Mouse (Mus musculus) midbrain, postnatal 0 days (tissue): ENCODE data around the gene BC030500. TPM values are rescaled to one million over a fixed set of nuclear protein-coding genes. Genes with fewer than 3 reads are reported as not detected.
A peak's percentile ranks its signal among the peaks of the same experiment; 100 is the strongest.

Source experiments
- ATAC-seq: fragments of 200-750 bp; cut with Nextera tagmentation; 2 replicates; pipeline ENCODE4 v1.8.0; 2017; ENCODE audit warnings: moderate number of reproducible peaks, mild to moderate bottlenecking, moderate TSS enrichment, moderate library complexity; ENCODE audit not compliant: low FRiP score
- DNase-seq: peaks from one replicate; pipeline ENCODE4 v3.0.0-alpha.2; 2015; ENCODE audit warnings: low spot score
- H3K27ac ChIP-seq: fragments of 300-500 bp; sonication (generic); 2 replicates; pipeline ENCODE4 v1.5.1; 2014; ENCODE audit warnings: low read depth, mild to moderate bottlenecking, low read length, mixed read lengths
- H3K27me3 ChIP-seq: fragments of 300-500 bp; sonication (generic); 2 replicates; pipeline ENCODE4 v1.6.1; 2014; ENCODE audit warnings: low read length, control low read depth, mixed read lengths; ENCODE audit not compliant: insufficient read depth
- H3K36me3 ChIP-seq: fragments of 300-500 bp; sonication (generic); 2 replicates; pipeline ENCODE4 v1.6.1; 2014; ENCODE audit warnings: low read length, control low read depth, mixed read lengths; ENCODE audit not compliant: insufficient read depth
- H3K4me1 ChIP-seq: fragments of 300-500 bp; sonication (generic); 2 replicates; pipeline ENCODE4 v1.6.1; 2014; ENCODE audit warnings: mild to moderate bottlenecking, control low read depth, antibody characterized with exemption, low read length, mixed read lengths; ENCODE audit not compliant: insufficient read depth
- H3K4me2 ChIP-seq: fragments of 300-500 bp; sonication (generic); 2 replicates; pipeline ENCODE4 v1.6.1; 2014; ENCODE audit warnings: low read depth, mild to moderate bottlenecking, low read length, mixed read lengths; ENCODE audit not compliant: poor library complexity, severe bottlenecking
- H3K4me3 ChIP-seq: fragments of 300-500 bp; sonication (generic); 2 replicates; pipeline ENCODE4 v1.5.1; 2014; ENCODE audit warnings: low read depth, mild to moderate bottlenecking, low read length, moderate library complexity
- H3K9ac ChIP-seq: fragments of 300-500 bp; sonication (generic); replicated peaks from 2 replicates; pipeline ENCODE4 v1.6.1; 2014; ENCODE audit warnings: mild to moderate bottlenecking, low read length, moderate library complexity, mixed read lengths; ENCODE audit not compliant: poor library complexity, severe bottlenecking
- H3K9me3 ChIP-seq: fragments of 300-500 bp; sonication (generic); 2 replicates; pipeline ENCODE4 v1.6.1; 2016; ENCODE audit warnings: low read length, control low read depth
- CTCF ChIP-seq: IDR thresholded peaks from 2 replicates; pipeline ENCODE4 v1.5.1; 2016; ENCODE audit warnings: antibody characterized with exemption, mild to moderate bottlenecking
- WGBS: fragments of 180-500 bp; shearing (Covaris S2); extraction: QIAGEN DNeasy Blood & Tissue Kit; methylation state at CpG from one replicate; pipeline ENCODE4 v1.1.7; 2014; 5-methylcytosine and 5-hydroxymethylcytosine counted together
- polyA plus RNA-seq: library from polyadenylated mRNA; unstranded; fragments of >200 nt; fragmentation: Nextera tagmentation; extraction: Ambion mirVana; gene quantifications from 2 replicates; pipeline ENCODE4 v1.2.1, GENCODE M21; 2015
- total RNA-seq: library from RNA; depleted of rRNA; stranded (reverse); fragments of >200 nt; gene quantifications from 2 replicates; pipeline ENCODE4 v1.2.3, GENCODE M21; 2014; rRNA removed

Gene BC030500
- total RNA-seq (15.5 and 17.3 TPM in 2 replicates), polyA plus RNA-seq (14.6 and 16.9 TPM in 2 replicates)

DNA sequence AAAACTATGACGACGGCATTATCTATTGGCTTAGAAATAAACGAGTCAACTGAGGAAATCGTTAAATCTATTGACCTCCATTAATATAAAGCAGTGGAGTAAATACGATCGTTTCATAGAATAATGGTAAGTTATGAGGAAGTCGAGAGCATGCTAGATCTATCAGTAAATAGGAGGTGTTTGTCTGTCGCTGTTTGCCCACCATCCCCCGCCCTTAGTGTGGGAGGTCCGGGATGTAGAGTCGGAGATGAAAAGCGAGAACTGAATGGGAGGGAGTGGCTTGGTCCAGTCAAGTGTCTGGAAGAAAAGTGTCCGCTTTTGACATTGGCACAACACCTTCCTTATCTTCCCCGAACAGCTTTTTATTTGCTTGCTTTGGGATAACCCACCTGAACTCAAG is at the start of gene BC030500:
Gene BC030500, plus strand, starts transcription at position 79 of the 400 bp plus-strand sequence.
- no peaks in the 10 kb centered on the region for H3K27me3 ChIP-seq
- no peaks in the 10 kb centered on the region for H3K9me3 ChIP-seq
- DNase-seq (no peak), ATAC-seq (no peak)
- peak within 1 kb of the TSS; percentile 80 for H3K27ac ChIP-seq
- no peaks in the 10 kb centered on the region for H3K4me1 ChIP-seq
- WGBS: 6% methylated on average over 14 of the region's 14 CpGs
- no peaks in the 10 kb centered on the region for H3K36me3 ChIP-seq
- no peak for TF ChIP-seq CTCF
- peak within 1 kb of the TSS; percentile 81 for H3K4me2 ChIP-seq
- H3K4me3 ChIP-seq: peak within 1 kb of the TSS; percentile 70
- peak within 1 kb of the TSS; percentile 80 for H3K9ac ChIP-seq

DNA sequence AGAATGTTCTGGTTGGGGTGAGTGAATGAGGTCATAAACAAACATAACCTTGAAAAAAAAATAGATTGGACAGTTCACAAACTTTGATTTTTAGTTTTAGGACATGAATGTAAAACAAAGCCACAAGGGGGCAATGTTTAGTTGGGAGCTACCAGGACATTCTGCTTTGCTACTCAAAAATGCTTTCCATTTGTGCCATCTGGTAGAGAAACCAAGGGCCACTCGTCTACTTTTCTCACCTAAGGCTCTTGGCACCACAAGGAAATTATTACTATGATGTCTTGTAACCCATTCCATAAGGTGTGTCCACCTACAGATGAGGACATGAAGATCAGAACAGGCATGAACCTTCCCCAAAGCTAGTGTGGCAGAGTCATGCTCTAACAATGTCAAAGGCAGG is 25.1 kb upstream of the BC030500 start:
- H3K27ac ChIP-seq: no peak overlapping the region
- no peak overlapping the region for H3K4me3 ChIP-seq
- peak; percentile 52 for TF ChIP-seq CTCF
- no peak overlapping the region for H3K4me2 ChIP-seq
- H3K27me3 ChIP-seq: no peaks in the 10 kb centered on the region
- ATAC-seq (no peak), DNase-seq (peak; percentile 30)
- no peaks in the 10 kb centered on the region for H3K4me1 ChIP-seq
- no peaks in the 10 kb centered on the region for H3K36me3 ChIP-seq
- no peak overlapping the region for H3K9ac ChIP-seq
- WGBS: 10% methylated on average over 1 of the region's 1 CpGs
- H3K9me3 ChIP-seq: no peaks in the 10 kb centered on the region

DNA sequence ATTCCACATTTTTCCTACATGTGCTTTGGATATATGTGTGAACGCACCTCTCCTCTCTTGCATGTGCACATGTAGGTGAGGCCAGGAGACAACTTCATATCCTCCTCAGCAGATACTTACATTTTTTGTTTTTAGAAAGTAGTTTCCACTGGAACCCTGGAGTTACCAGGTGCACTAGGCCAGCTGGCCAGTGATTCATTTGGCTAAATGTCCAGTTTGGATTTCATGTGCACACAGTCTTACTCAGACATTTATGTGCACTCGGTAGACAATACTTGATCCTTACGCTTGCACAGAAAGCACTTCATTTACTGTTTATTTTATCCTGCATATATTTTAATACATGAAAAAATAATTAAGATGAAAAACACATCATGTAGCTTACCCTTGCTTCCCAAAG is 21.0 kb upstream of the BC030500 start:
- Histone ChIP-seq H3K27ac (no peak overlapping the region), H3K4me3 (no peak overlapping the region), H3K27me3 (no peaks in the 10 kb centered on the region), H3K9ac (no peak overlapping the region), H3K36me3 (no peaks in the 10 kb centered on the region), H3K9me3 (no peaks in the 10 kb centered on the region), H3K4me1 (no peaks in the 10 kb centered on the region), H3K4me2 (no peak overlapping the region)
- ATAC-seq (no peak), DNase-seq (no peak)
- no peak for TF ChIP-seq CTCF
- 91% methylated on average over 3 of the region's 3 CpGs for WGBS

DNA sequence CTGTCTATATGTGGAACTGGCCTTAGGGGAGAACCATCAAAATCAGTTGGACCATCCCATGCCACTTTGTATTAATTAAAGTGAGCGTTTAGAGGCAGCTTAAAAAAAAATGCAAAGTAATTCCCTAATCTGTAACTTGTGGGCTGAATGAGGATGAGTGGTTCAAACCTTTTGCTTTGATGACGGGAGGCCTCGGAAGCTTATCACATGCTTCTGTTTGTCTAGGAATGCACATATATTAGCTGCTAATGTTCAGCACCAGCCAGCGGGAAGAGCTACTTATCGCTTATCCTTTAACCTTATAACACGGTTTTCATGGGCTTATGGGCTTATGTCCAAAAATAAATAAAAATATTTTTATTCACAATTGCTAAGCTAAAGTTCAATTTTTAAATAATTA is 15.6 kb upstream of the BC030500 start:
- no peak for DNase-seq
- no peaks in the 10 kb centered on the region for H3K4me1 ChIP-seq
- H3K4me3 ChIP-seq: no peak overlapping the region
- H3K9me3 ChIP-seq: no peaks in the 10 kb centered on the region
- no peak for ATAC-seq
- H3K36me3 ChIP-seq: no peaks in the 10 kb centered on the region
- no peak overlapping the region for H3K4me2 ChIP-seq
- no peaks in the 10 kb centered on the region for H3K27me3 ChIP-seq
- no peak overlapping the region for H3K9ac ChIP-seq
- H3K27ac ChIP-seq: no peak overlapping the region
- TF ChIP-seq CTCF: no peak
- 37% methylated on average over 6 of the region's 6 CpGs for WGBS

DNA sequence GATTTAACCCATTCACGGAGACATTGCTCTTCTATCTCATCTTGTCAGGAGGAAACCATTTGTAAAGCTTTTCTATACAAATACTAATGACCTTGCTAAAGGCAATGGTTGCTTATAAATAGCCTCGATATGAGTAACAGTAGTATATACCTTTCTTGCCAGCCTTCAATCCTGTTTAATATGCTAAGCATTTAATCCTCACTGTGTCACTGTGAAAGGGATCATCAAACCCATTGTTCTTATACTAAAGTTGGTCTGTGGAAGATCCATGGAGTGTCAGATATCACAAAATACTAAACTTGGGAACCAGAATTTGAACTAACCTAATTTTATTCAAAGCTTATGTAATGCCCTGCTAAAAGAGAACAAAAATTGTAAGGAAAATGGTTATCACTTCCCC is 7.1 kb upstream of the BC030500 start:
- H3K36me3 ChIP-seq: no peaks in the 10 kb centered on the region
- WGBS: 7% methylated on average over 2 of the region's 2 CpGs
- no peak for TF ChIP-seq CTCF
- H3K27ac ChIP-seq: no peak overlapping the region
- no peak overlapping the region for H3K4me3 ChIP-seq
- no peak overlapping the region for H3K9ac ChIP-seq
- no peak for ATAC-seq
- H3K27me3 ChIP-seq: no peaks in the 10 kb centered on the region
- DNase-seq: no peak
- H3K9me3 ChIP-seq: no peaks in the 10 kb centered on the region
- H3K4me2 ChIP-seq: no peak overlapping the region
- no peaks in the 10 kb centered on the region for H3K4me1 ChIP-seq

DNA sequence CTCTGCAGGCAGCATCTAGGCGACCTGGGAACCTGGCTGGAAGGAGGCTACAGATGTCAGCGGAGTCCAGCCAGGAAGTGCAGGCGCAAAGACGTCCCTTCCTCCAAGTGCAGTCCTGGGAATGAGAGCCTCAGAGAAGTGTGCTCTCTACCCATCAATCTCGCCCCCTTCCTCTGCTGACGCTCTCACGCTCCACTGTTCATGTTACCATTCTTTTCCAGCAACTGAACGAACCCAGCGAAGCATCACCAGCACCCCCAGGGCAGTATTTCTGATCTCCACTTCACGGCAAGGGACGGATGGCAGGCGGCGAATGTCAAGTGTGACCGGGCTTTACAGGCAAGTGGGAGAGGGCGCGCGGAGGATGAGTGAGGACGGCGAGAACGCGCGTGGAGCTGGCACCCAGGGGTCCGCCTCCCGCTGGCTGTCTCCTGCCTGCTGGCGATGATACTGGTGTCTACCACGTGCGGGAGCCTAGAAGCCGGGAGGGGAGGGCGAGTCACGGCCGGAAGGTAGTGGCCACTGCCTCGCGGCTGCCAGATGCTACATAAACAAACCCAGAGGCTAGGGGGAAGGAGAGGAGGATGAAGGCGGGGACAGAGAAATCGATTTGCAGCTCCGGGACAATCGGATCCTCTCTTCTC is 763 bp downstream of the BC030500 start, which contains the start of gene Galntl6:
Gene Galntl6, minus strand, starts transcription at position 445 of the 644 bp plus-strand sequence.
- peak within 1 kb of the TSS; percentile 80 for H3K27ac ChIP-seq
- no peaks in the 10 kb centered on the region for H3K27me3 ChIP-seq
- H3K4me3 ChIP-seq: peak within 1 kb of the TSS; percentile 70
- under 1% methylated on average over 37 of the region's 37 CpGs for WGBS
- H3K9me3 ChIP-seq: no peaks in the 10 kb centered on the region
- peak within 1 kb of the TSS; percentile 80 for H3K9ac ChIP-seq
- peak; percentile 50 for DNase-seq
- no peaks in the 10 kb centered on the region for H3K4me1 ChIP-seq
- H3K36me3 ChIP-seq: no peaks in the 10 kb centered on the region
- H3K4me2 ChIP-seq: peak within 1 kb of the TSS; percentile 81
- peak; percentile 82 for ATAC-seq
- peak; percentile 15 for TF ChIP-seq CTCF
